12 mouse cellular contexts compared by ENCODE assay signal in the genomic region with DNA sequence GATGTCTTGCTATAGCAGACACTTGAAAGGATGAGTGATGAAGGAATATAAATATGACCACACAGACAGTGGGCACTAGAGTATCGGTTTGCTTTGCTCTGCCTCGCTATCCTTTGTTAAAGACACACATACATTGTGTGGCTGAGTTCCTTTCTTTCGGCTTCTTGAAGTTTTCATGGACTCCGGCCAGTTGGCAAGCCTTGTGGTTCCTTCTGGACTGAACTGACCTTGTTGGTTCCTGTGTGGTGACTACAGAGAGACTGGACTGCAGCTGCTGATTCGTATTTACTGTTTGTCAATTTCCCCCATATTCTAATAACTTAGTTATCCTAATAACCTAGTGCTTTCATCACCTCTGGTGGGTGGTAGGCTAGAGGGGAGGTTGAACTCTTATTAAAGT.
A peak's percentile ranks its signal among the peaks of the same experiment; 100 is the strongest.
DNase-seq lines count a peak whose midpoint lies in the region; ATAC-seq lines count a peak whose summit lies in the region.
"Had no signal": no experiment of that assay in that cellular context is flagged by ENCODE, and none has a peak within 500 bp of the region (broad histone marks: within the 10 kb centered on the region; RNA-seq: fewer than 3 reads in every experiment).

No protein-coding gene starts in this region.

- intact Hi-C loops in left cerebral cortex, postnatal 4 days (cut with DNase I), result no loop called here

- 75% methylated on average over 5 of the region's 5 CpGs for WGBS in forebrain, embryonic 16.5 days

- no peak overlapping the region for H3K4me2 ChIP-seq in forebrain, embryonic 16.5 days (ENCODE audit: low read length)
- H3K4me2 ChIP-seq: liver, embryonic 12.5 days had no signal

- ATAC-seq in forebrain, embryonic 16.5 days, result no peak
- ATAC-seq: activated CD4-positive, CD25-positive, alpha-beta regulatory T cell, adult 4 months; liver, embryonic 12.5 days had no signal

- no peaks in the 10 kb centered on the region for H3K9me3 ChIP-seq in forebrain, embryonic 16.5 days (ENCODE audit: control insufficient read depth, low read length)
- H3K9me3 ChIP-seq: liver, embryonic 12.5 days had no signal

- no peak overlapping the region for H3K27ac ChIP-seq in forebrain, embryonic 16.5 days (ENCODE audit: low read length)
- H3K27ac ChIP-seq: liver, embryonic 12.5 days had no signal

- DNase-seq in left cerebral cortex, postnatal 4 days, result peak; percentile 21
- no peak for DNase-seq in left cerebral cortex, adult 18-20 months (ENCODE audit: low spot score in 2 of 2)
- peak; percentile 21 for DNase-seq in 416B (ENCODE audit: low read depth)
- peak; percentile 68 for DNase-seq in adrenal gland, adult 2 months
- DNase-seq in kidney, postnatal 14 days, result peak; percentile 34
- no peak for DNase-seq in embryo, embryonic 10 days (ENCODE audit: low spot score)
- DNase-seq: cerebellum, adult 9-11 months; midbrain, embryonic 14.5 days; retina, postnatal 1 day had no signal

- no peaks in the 10 kb centered on the region for H3K27me3 ChIP-seq in forebrain, embryonic 16.5 days (replicated peaks; ENCODE audit: control insufficient read depth, insufficient read depth, low read length)
- H3K27me3 ChIP-seq: liver, embryonic 12.5 days had no signal

- H3K36me3 ChIP-seq in forebrain, embryonic 16.5 days (ENCODE audit: control insufficient read depth, insufficient read depth), result no peaks in the 10 kb centered on the region
- H3K36me3 ChIP-seq: liver, embryonic 12.5 days had no signal

- no peak overlapping the region for H3K9ac ChIP-seq in forebrain, embryonic 16.5 days (replicated peaks; ENCODE audit: low read depth, low read length)
- H3K9ac ChIP-seq: liver, embryonic 12.5 days had no signal

- no peak overlapping the region for H3K4me3 ChIP-seq in forebrain, embryonic 16.5 days (replicated peaks; ENCODE audit: low read length)
- H3K4me3 ChIP-seq: liver, embryonic 12.5 days had no signal

- H3K4me1 ChIP-seq in forebrain, embryonic 16.5 days (replicated peaks; ENCODE audit: control insufficient read depth, insufficient read depth, low read length), result no peaks in the 10 kb centered on the region
- H3K4me1 ChIP-seq: liver, embryonic 12.5 days had no signal

Comparison
In these comparisons a context has a peak if more than half of its experiments do, and no peak if none do; other contexts are left out.
1. DNase-seq: peak in left cerebral cortex, postnatal 4 days (single experiment), 416B (single experiment), adrenal gland, adult 2 months (single experiment) and kidney, postnatal 14 days (single experiment); none in left cerebral cortex, adult 18-20 months (0 of 2) and embryo, embryonic 10 days (single experiment).